Mouse (Mus musculus): Measurements from ENCODE around the gene Pgs1. TPM values are rescaled to one million over a fixed set of nuclear protein-coding genes. Genes with fewer than 3 reads are reported as not detected.
A peak's percentile ranks its signal among the peaks of the same experiment; 100 is the strongest.

Pgs1 gene
- polyA plus RNA-seq, 1 experiment from 2014 or later = 38.9 TPM

DNA sequence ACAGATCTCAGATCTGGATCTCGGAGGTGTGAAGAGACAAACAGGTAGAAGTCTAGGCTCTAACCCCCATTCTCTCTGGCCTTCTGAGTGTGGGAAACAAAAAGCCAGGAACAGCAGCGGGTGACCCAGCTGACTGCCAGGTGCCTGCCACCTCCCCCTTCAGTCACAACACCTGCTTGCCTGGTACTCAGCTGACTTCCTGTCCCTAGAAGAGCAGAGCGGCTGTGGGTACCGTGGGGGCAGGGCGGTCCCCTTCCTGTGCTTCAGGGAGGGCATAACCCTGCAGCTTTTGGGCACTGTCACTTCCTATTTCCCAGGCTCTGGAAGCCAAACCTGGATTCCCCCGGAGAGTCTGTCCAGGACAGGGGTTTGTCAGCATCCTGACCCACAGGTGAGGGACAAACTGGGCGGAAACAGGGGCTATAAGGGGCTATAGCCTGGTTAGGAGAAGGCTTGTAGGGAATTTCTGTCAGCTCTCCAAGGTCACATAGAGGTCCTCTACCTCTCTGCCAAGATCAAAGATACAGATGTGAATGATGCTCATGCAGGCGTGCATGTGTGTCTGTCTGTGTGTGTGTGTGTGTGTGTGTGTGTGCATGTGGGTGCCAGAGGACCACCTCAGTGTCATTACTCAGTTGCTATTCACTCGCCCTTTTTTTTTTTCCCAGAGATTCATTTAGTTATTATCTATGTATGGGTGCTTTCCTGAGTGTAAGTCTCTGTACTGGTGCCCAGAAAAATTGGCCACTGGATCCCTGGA, 33.7 kb upstream of the Pgs1 start:
- H3K4me2 ChIP-seq = no peak overlapping the region
- H3K27me3 ChIP-seq = no peaks in the 10 kb centered on the region
- no peaks in the 10 kb centered on the region for H3K9me3 ChIP-seq (replicated peaks)
- ATAC-seq (replicated peaks; ENCODE audit: low FRiP score) = no peak
- no peaks in the 10 kb centered on the region for H3K36me3 ChIP-seq
- H3K4me1 ChIP-seq = peaks cover 60% of the 10 kb centered on the region
- no peak overlapping the region for H3K4me3 ChIP-seq (replicated peaks)
- no peak overlapping the region for H3K9ac ChIP-seq
- 56% methylated on average over 9 of the region's 9 CpGs for WGBS
- no peak overlapping the region for H3K27ac ChIP-seq

DNA sequence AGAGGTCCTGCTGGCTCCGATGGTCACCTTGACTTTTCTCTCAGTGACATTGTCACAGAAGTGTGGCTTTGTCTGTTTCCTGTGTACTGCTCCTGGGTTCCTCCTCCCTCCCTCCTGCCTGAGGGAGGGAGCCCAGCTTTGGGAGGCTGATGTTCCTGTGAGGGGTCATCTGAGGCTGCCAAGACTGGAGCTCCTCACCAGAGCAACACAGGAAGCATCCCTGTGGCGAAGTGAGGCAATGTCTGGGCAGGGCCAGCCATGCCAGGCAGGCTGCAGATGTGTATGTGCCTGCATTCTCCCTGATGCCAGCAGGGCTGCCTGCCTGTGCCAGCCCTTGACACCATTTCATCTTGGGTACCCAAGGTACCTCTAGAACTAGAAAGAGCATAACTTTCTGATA, 32.0 kb upstream of the Pgs1 start:
- Histone ChIP-seq H3K4me1 (peaks cover 66% of the 10 kb centered on the region), H3K9me3 (replicated peaks) (no peaks in the 10 kb centered on the region), H3K27me3 (no peaks in the 10 kb centered on the region), H3K9ac (no peak overlapping the region), H3K4me2 (no peak overlapping the region), H3K36me3 (no peaks in the 10 kb centered on the region), H3K4me3 (replicated peaks) (no peak overlapping the region), H3K27ac (peak overlapping the region; percentile 63; the same call in 1 of the 2 replicates)
- ATAC-seq (replicated peaks; ENCODE audit: low FRiP score) = no peak
- 63% methylated on average over 2 of the region's 2 CpGs for WGBS

DNA sequence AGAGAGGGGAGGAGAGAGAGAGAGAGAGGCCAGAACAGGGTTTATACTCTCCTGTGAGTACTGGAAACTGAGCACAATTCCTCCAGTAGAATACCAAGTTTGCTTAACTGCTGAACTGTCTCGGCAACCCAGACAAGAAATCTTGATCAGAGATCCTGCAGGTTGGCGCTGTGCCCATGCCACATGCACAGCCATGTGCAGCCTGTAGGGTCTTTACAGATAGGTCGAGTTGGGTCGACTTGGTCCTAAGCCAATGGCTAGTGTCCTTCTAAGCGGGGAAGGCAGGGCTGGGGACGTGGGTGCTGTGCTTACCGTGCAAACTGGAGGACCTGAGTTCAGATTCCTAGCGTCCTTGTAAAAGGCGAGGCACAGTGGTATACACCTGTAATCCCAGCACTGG, 31.3 kb upstream of the Pgs1 start:
- no peak overlapping the region for H3K4me2 ChIP-seq
- peak overlapping the region; percentile 63; the same call in 1 of the 2 replicates for H3K27ac ChIP-seq
- H3K9me3 ChIP-seq (replicated peaks) = no peaks in the 10 kb centered on the region
- peaks cover 66% of the 10 kb centered on the region for H3K4me1 ChIP-seq
- H3K27me3 ChIP-seq = no peaks in the 10 kb centered on the region
- no peak overlapping the region for H3K9ac ChIP-seq
- no peak for ATAC-seq (replicated peaks; ENCODE audit: low FRiP score)
- no peaks in the 10 kb centered on the region for H3K36me3 ChIP-seq
- WGBS = 77% methylated on average over 9 of the region's 9 CpGs
- no peak overlapping the region for H3K4me3 ChIP-seq (replicated peaks)

DNA sequence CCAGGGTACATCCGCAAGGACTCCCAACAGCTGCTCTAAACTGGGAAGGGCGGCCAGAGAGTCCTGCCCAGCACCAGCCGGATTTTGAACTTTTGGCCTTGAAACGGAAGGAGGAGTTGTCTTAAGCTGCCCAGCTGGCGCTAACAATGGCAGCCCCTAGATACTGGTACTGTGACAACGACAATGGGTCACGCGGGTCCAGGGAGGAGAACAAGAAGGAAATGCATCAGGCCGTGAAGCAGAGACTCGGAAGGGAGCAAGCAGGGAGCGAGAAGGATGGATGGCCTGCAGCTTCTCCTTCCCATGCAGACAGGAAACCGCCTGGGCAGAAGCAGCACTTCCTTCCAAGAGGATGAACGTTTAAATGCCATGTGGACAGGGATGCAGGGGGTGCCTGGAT, 30.5 kb upstream of the Pgs1 start:
- no peak overlapping the region for H3K4me3 ChIP-seq (replicated peaks)
- no peak overlapping the region for H3K4me2 ChIP-seq
- no peak; the same call in 1 of the 2 replicates for ATAC-seq (replicated peaks; ENCODE audit: low FRiP score)
- WGBS = 43% methylated on average over 13 of the region's 13 CpGs
- no peaks in the 10 kb centered on the region for H3K36me3 ChIP-seq
- no peak overlapping the region for H3K9ac ChIP-seq
- no peaks in the 10 kb centered on the region for H3K27me3 ChIP-seq
- no peaks in the 10 kb centered on the region for H3K9me3 ChIP-seq (replicated peaks)
- peak overlapping the region; percentile 63 for H3K27ac ChIP-seq
- peaks cover 67% of the 10 kb centered on the region for H3K4me1 ChIP-seq

DNA sequence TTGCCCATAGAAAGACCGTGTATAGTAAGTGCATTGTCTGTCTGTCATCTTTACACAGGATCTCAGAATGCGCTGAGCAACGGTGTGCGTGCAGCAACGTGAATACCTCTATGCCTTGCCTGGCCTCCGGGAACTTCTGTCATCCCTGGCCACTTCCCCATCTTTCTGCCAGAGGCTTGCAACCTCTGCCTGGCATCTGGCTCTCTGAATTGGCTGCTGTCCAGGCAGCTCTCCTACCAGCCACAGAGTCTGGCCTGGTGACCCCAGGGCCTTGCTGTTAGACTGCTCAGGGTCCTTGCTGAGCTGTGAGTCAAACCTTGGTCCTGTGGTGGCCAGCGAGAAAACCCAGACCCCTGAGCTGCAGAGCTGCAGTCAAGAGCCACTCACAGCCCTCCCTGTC, 27.9 kb upstream of the Pgs1 start:
- Histone ChIP-seq H3K36me3 (no peaks in the 10 kb centered on the region), H3K4me3 (replicated peaks) (no peak overlapping the region), H3K4me2 (no peak overlapping the region), H3K4me1 (peaks cover 71% of the 10 kb centered on the region), H3K9me3 (replicated peaks) (no peaks in the 10 kb centered on the region), H3K27me3 (no peaks in the 10 kb centered on the region), H3K27ac (no peak overlapping the region), H3K9ac (no peak overlapping the region)
- ATAC-seq (replicated peaks; ENCODE audit: low FRiP score) = no peak
- 68% methylated on average over 7 of the region's 7 CpGs for WGBS

DNA sequence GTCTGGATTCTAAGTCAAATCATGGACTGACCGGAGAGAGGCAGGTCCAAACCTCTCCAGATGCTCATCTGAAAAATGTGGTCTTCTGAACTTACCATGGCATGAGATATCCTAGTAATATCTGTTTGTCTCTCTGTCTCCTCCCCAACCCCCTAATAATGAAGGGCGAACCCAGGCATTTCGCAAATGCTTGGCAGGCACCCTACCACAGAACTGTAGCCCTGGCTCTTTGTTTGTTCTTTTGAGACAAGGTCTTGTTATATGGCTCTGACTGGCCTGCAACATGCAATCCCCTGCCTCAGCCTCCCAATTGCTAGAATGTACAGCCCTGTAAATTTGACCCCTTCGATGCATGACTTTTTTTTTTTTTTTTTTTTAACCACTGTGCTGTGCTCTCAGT, 26.9 kb upstream of the Pgs1 start:
- no peak overlapping the region for H3K27ac ChIP-seq
- H3K27me3 ChIP-seq = no peaks in the 10 kb centered on the region
- 89% methylated on average over 4 of the region's 4 CpGs for WGBS
- ATAC-seq (replicated peaks; ENCODE audit: low FRiP score) = no peak
- no peaks in the 10 kb centered on the region for H3K36me3 ChIP-seq
- peaks cover 74% of the 10 kb centered on the region for H3K4me1 ChIP-seq
- no peak overlapping the region for H3K4me3 ChIP-seq (replicated peaks)
- no peak overlapping the region for H3K4me2 ChIP-seq
- no peak overlapping the region for H3K9ac ChIP-seq
- H3K9me3 ChIP-seq (replicated peaks) = no peaks in the 10 kb centered on the region

DNA sequence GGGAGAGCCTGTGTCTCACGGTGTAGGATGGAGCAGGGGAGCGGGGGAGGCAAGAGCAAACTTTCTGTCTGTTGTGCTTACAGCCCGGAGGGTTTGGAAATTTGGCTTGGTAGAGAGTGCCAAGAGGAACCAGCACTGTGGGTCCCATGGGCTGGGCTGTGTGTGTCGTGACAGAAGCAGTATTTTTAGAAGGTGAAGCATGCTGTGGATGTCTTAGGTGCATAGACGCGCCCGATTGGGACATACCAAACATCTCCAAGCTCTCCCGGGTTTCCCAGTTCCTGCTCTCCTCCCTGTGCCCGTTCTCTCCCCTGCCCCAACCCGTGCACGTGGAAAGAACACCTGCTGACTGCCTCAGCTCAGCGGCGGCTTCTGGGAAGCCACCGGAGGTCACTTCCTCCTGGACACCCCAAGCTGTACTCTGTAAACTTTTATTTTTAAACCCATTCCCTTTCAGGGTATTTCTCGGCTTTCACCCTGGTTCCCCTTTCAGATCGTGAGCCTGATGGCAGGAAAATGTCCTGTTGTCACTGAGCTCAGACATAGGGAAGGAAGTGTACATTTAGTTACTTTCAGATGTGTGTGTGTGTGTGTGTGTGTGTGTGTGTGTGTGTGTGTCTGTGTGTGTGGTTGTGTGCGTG, 26.2 kb upstream of the Pgs1 start:
- peaks cover 74% of the 10 kb centered on the region for H3K4me1 ChIP-seq
- peak overlapping the region; percentile 3; the same call in 1 of the 2 replicates for H3K4me2 ChIP-seq
- no peak for ATAC-seq (replicated peaks; ENCODE audit: low FRiP score)
- no peak overlapping the region for H3K9ac ChIP-seq
- H3K36me3 ChIP-seq = no peaks in the 10 kb centered on the region
- no peaks in the 10 kb centered on the region for H3K9me3 ChIP-seq (replicated peaks)
- peak overlapping the region; percentile 15; the same call in 1 of the 2 replicates for H3K27ac ChIP-seq
- H3K4me3 ChIP-seq (replicated peaks) = no peak overlapping the region
- WGBS = 39% methylated on average over 17 of the region's 17 CpGs
- no peaks in the 10 kb centered on the region for H3K27me3 ChIP-seq

DNA sequence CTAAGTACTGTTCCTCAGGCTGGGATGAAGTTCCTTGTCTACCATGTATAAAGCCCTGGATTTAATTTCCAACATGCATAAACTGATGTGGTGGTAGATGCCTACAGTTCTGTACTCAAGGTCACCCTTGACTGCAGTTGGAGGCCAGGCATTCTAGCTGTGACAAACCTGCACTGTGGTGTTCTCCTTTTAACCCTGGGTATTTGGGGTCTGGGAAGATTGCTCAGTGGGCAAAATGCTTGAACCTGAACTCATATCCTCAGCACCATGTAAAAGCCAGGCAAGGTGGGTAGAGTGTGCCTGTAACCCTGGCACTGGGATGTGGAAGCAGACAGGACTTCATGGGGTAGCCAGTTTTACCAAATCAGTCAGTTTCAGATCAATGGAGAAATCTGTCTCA, 25.5 kb upstream of the Pgs1 start:
- Histone ChIP-seq H3K4me2 (no peak overlapping the region), H3K27me3 (no peaks in the 10 kb centered on the region), H3K27ac (peak overlapping the region; percentile 96; the same call in 1 of the 2 replicates), H3K9me3 (replicated peaks) (no peaks in the 10 kb centered on the region), H3K9ac (no peak overlapping the region), H3K4me1 (peaks cover 74% of the 10 kb centered on the region), H3K36me3 (no peaks in the 10 kb centered on the region), H3K4me3 (replicated peaks) (no peak overlapping the region)
- ATAC-seq (replicated peaks; ENCODE audit: low FRiP score) = no peak

DNA sequence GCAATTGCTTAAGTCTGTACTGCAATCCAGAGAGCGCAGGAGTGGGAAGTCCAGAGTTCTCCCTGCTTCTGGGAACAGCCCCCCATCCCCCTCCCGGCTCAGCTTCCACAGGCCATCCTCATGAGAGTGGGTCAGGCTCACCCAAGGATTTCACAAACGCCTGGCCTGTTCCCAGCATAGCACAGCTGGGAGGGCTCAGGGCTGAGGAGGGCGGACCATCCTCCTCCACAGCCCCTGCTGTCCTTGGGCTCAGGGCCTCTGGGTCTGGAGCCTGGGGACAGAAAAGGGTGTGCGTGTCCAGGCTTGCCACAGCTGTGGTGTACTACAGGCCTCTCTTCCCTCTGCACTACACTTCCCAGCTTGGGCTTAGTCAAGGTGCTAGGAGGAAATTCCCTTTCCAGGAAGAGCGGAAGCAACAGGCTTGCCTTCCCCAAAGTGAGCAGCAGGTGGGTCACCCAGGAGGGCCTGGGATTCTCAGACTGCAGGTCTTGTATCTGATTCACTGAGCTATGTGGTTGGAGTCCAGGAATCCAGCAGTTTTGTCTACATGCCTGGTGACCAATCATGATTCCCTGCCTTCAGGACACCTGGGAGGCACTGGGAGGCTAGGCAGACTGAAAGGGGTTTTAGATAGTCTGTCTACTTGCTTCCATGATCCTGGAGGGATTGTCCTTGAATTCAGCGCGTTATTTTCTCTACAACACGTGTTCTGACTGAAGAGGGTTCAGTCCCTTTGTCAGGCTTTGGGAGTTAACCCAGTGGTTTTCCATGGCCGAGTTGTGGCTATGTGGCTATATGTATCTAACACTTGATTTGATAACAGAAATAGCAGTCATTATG, 23.6 kb upstream of the Pgs1 start:
- H3K27ac ChIP-seq = peak overlapping the region; percentile 96
- H3K4me2 ChIP-seq = peak overlapping the region; percentile 72
- H3K4me1 ChIP-seq = peaks cover 87% of the 10 kb centered on the region
- no peaks in the 10 kb centered on the region for H3K9me3 ChIP-seq (replicated peaks)
- H3K9ac ChIP-seq = 0 out of 2 replicates have a peak overlapping the region, but pooled peaks have one; percentile 19
- H3K36me3 ChIP-seq = peaks cover 9% of the 10 kb centered on the region
- no peak overlapping the region for H3K4me3 ChIP-seq (replicated peaks)
- peak; percentile 73 for ATAC-seq (replicated peaks; ENCODE audit: low FRiP score)
- WGBS = 26% methylated on average over 10 of the region's 10 CpGs
- peaks cover 13% of the 10 kb centered on the region for H3K27me3 ChIP-seq

DNA sequence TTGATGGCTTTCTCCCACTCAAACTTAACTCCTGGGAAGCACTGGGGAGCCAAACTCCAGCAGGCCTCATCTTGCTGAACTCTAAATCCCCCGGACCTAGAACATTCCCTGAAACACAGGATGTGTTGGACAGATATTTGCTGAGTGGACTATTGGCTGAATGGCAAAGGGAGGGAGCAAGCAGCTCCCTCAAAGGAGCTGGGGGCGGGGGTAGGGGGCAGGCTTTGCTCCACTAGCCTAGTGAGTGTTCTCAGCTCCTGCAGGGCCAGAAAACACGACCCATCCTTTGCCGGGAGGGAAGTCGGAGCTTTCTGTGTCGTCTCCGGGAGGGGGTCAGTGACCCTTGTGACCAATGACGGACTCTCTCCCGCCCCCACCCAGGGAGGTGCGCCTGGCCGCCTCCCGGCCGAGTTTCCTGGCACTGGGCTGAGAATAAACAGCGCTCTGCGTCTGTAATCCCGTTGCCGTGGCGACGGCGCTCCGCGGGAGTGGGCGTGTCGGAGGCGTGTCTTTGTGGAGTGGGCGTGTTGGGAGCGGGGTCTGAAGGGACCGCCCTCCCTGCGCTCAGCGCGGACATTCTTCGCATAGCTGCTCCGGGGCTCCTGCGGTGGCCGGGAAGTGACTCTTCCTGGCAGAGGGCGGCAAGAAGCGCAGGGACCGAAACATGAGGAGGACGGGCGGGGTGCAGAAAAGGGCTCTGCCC, 22.9 kb upstream of the Pgs1 start:
- Histone ChIP-seq H3K4me3 (replicated peaks) (peak overlapping the region; percentile 38), H3K4me1 (peaks cover 90% of the 10 kb centered on the region), H3K4me2 (peak overlapping the region; percentile 72), H3K9ac (peak overlapping the region; percentile 36), H3K9me3 (replicated peaks) (no peaks in the 10 kb centered on the region), H3K27me3 (peaks cover 16% of the 10 kb centered on the region), H3K27ac (peak overlapping the region; percentile 96), H3K36me3 (peaks cover 9% of the 10 kb centered on the region)
- under 1% methylated on average over 40 of the region's 40 CpGs for WGBS
- peak; percentile 89 for ATAC-seq (replicated peaks; ENCODE audit: low FRiP score)

DNA sequence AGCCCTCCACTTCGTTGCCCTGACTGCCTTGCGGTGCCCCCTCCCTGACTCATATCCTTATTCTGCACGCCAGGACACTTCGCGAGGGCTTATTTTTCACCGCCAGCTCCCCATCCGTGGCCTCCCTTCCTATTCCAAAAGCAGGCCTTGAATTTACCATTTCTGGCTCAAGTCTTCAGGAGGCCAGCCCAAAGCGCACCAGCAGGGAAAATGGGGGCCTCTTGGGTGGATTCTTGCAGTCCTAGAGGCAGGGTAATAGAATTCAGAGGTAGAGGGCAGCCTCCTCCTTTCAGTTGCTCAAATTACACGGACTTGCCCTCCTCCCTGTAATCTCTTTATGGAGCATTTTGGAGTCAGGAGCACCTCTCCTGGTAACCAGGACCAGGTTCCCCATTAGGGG, 22.2 kb upstream of the Pgs1 start:
- peak overlapping the region; percentile 38 for H3K4me3 ChIP-seq (replicated peaks)
- H3K4me2 ChIP-seq = peak overlapping the region; percentile 72
- peak overlapping the region; percentile 36 for H3K9ac ChIP-seq
- ATAC-seq (replicated peaks; ENCODE audit: low FRiP score) = no peak
- H3K4me1 ChIP-seq = peaks cover 88% of the 10 kb centered on the region
- peaks cover 9% of the 10 kb centered on the region for H3K36me3 ChIP-seq
- under 1% methylated on average over 9 of the region's 9 CpGs for WGBS
- H3K27me3 ChIP-seq = peaks cover 16% of the 10 kb centered on the region
- peak overlapping the region; percentile 96 for H3K27ac ChIP-seq
- H3K9me3 ChIP-seq (replicated peaks) = no peaks in the 10 kb centered on the region
